Mouse (Mus musculus) MN1 (cell line): ENCODE results near the gene Tshz2.

Experiments
- DNase-seq: peaks from one replicate; pipeline ENCODE4 v3.0.0-alpha.2; 2016; ENCODE audit warnings: low spot score

Gene Tshz2

GRCm38 (mm10) chr2:170003666-170004065 is 370.9 kb downstream of the Tshz2 start:
- DNase-seq: peak; percentile 62

DNA sequence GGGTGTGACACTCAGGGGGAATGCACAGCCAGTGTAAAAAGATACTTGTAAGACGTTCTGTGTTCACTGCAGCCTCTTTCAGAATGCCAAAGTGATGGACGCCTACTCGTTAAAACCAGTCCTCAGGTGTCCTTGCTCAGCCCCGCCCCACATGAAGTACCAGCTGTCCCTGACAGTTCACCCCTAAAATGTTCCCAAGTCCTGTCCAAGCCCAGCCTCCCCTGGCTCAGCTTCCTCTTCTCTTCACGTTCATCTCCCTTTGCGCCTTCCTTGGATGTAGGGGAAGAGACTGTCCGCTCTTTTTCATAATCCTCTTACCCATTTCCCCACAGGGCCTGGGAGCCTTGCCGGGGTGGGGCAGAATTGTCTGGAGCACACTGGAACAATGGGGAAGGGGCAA is 374.0 kb downstream of the Tshz2 start:
- no peak for DNase-seq

DNA sequence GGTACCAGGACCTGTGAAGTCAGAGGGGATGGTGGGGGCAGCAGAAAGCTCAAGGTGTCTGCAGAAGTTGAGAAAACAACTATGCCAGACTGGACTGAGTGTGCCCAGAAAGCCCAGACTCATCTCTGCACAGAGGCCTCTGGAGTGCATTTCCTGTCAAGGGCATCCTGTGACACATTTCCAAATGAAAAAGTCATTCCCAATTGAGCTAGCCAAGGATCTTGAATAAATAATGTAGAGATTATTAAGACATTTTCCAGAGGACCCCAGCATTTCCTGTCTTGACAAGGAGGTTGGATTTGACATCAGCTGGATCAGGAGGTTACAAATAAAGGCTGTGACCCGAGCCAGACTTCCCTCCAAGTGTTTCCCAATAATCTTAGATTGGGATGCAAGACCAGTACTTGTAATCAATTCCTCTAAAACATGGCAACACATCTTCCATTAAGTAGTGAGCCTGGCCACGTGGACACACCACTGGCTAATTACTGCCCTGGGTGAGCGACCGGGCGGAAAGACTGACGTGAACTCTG is 374.7 kb downstream of the Tshz2 start:
- DNase-seq: no peak

DNA sequence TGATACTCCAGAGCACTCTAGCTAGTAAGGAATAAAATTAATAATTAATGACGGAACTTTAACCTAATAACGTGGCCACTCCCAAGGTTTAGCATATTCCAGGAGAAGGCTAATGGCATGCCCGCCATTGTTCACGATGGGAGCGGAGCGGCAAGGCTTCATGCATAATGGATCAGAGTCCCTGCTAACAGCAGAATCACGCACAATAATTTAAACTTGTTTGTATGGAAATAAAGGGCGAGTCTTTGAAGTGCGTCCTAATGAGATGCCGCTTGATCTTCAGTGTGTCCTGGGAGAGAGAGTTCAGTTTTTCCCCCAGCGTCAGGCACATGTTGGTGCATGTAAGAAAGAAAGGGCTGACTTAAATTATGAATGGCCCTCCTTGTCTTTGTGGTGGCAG is 376.9 kb downstream of the Tshz2 start:
- DNase-seq: no peak

GRCm38 (mm10) chr2:170011858-170012257 is 379.0 kb downstream of the Tshz2 start:
- peak; percentile 48 for DNase-seq

GRCm38 (mm10) chr2:170017302-170017701 is 384.5 kb downstream of the Tshz2 start:
- no peak for DNase-seq

DNA sequence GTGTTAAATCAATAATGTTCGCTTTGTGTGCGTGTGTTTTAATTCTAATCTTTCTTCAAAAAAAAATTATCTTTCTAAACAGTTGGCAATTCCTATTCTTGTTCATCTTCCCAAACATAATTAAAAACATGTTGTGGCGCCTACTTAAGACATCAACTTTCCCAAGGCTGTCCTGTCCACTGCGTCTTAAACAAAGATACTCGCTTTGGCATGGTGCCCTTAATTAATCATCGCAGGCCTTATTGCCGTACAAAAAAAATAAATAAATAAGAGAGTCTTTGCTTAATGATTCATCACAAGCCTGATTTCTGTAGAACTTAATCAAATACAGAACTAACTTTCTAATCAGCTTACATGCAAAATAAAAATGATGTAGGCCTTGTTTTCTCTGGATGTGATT is 385.1 kb downstream of the Tshz2 start:
- DNase-seq: peak; percentile 39

DNA sequence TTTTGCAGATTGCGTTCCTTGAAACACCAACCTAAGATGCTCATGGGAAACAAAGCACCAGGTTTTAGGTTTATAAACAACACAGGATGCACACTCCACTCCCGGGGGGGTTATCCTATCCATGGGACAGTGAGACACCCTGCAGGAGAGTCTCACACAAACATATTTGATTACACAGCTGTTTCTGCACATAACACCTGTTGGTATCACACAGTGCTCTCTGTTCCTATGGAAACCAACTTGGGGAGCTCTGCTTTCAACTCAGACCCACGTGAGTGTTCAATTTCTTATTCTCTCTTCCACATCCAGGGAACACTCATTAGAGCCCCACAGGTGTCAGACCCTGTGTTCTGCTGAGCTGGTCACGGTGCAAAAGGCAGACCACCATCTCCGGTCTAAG is 390.1 kb downstream of the Tshz2 start:
- no peak for DNase-seq

DNA sequence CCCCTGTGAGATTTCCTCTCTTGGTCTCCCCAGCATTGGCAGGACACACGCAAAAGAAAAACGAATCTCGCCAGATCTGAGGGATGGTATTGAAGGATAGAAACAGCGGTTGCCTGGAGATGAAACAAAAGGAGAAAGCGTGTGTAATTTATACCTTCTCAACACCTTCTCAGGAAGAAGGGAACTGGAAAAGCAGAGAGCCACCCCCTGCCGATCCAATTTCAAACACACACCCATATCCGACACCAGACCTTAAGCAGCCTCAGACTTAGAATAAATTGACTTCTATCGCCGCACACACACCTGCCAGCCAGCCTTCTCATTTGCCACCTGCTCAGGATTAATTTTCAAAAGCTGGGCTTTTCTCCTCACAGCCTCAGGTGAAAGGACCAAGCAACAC is 390.9 kb downstream of the Tshz2 start:
- DNase-seq: no peak

DNA sequence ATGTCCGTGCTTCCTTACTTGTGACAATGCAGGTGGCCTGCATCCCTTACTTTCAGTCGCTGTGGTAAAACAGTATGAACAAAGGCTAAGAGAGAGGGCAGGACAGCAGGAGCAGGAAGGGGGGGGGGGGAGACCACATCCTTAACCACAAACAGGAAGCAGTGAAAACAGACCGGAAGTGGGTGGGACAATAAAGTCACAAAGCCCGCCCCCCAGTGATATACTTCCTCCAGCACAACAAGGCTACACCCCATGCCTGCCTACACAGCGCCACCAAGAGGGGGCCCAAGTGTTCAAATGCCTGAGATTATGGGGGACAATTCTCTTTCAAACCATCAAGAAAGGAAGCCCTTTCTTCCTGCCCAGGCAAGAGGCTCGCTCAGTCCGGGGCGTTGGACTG is 392.1 kb downstream of the Tshz2 start:
- DNase-seq: no peak

DNA sequence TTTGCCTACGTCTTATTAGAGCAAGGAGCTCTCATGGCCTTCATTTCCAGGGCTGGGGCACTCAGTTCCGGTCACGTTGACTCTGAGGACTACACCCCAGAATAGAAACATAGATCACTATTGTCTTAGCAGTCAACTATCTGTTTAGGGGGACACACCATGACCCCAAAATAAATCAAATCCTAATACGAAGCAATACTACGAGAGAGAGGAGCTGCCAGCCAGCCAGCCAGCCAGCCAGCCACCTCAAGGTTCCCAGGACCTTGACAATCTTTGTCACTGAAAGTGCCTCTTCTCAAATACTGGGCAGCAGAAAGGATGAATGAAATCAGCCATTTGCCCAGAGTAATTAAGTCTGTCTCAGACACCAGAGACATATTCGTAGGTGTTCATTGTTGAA is 393.1 kb downstream of the Tshz2 start:
- DNase-seq: no peak

DNA sequence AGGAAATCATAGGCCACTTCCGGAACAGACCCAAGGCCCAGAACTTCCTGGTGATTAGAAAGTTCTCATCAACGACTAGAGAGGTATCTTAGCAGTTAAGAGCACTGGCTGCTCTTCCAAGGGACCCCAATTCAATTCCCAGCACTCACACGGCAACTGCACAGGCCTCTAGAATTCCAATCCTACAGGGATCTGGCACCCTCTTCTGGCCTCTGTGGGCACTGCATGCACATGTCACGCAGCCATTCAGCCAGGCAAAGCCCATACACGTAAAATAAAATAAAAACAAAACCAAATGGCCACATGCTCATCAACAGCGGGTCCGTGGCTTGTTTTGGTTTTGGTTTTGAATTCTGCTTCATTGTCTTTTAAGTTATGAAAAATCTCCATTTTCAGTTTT is 395.0 kb downstream of the Tshz2 start:
- no peak for DNase-seq

- no peak for DNase-seq
Measured at GRCm38 (mm10) chr2:170028488-170029303, 395.9 kb downstream of the Tshz2 start.

DNA sequence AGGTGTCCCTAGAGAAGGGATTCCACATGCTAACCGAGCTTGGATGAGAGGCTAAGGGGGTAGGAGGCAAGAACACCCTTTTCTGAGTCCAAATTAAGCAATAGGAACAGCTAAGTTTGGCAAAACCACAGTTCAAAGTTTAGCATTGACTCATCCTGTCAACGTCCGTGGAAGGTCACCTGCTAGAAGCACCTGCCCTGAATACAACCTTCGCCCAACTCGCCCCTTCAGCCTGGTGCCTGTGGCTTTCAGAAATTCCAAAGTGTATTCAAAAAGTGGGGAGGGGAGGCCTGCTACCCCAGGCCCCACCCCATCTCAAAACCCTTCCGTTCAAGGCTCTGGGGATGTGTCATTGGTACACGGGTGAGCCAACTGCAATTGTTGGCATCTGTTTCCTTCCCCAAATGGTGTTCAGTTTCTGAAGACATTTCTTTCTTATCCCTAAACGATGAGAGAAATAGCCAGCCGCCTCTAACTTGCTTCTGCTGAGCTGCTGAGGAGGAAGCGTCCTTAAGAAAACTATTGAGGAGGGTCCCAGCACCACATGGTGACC is 396.6 kb downstream of the Tshz2 start:
- no peak for DNase-seq

DNA sequence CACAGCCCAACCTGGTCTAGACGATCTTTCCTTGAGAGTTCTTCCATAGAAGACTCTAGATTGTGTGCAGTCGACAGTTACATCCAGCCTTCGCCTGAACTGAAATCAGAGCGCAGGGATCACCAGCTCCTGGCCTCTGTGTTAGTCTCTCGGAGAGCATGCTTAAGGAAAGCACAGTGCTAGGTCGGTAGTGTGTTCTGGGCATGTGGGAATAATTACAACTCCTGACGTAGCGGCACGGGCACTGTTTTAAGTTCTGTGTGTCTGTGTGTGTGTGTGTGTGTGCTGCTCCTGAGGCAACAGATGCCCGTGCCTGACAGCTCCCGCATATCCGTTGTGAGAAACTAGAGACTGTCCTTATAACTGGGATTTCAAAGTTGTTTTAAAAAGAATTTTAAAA is 398.4 kb downstream of the Tshz2 start:
- no peak for DNase-seq

- DNase-seq: no peak
Measured at GRCm38 (mm10) chr2:170031872-170032271, 399.1 kb downstream of the Tshz2 start.

- no peak for DNase-seq
Measured at GRCm38 (mm10) chr2:170033219-170033618, 400.4 kb downstream of the Tshz2 start.

GRCm38 (mm10) chr2:170034794-170035193 is 402.0 kb downstream of the Tshz2 start:
- DNase-seq: no peak

- DNase-seq: peak; percentile 35
Measured at GRCm38 (mm10) chr2:170036791-170037241, 404.0 kb downstream of the Tshz2 start.

GRCm38 (mm10) chr2:170037346-170037745 is 404.5 kb downstream of the Tshz2 start:
- DNase-seq: peak; percentile 48

- DNase-seq: no peak
Measured at GRCm38 (mm10) chr2:170039772-170040171, 407.0 kb downstream of the Tshz2 start.

- no peak for DNase-seq
Measured at GRCm38 (mm10) chr2:170041101-170041500, 408.3 kb downstream of the Tshz2 start.

DNA sequence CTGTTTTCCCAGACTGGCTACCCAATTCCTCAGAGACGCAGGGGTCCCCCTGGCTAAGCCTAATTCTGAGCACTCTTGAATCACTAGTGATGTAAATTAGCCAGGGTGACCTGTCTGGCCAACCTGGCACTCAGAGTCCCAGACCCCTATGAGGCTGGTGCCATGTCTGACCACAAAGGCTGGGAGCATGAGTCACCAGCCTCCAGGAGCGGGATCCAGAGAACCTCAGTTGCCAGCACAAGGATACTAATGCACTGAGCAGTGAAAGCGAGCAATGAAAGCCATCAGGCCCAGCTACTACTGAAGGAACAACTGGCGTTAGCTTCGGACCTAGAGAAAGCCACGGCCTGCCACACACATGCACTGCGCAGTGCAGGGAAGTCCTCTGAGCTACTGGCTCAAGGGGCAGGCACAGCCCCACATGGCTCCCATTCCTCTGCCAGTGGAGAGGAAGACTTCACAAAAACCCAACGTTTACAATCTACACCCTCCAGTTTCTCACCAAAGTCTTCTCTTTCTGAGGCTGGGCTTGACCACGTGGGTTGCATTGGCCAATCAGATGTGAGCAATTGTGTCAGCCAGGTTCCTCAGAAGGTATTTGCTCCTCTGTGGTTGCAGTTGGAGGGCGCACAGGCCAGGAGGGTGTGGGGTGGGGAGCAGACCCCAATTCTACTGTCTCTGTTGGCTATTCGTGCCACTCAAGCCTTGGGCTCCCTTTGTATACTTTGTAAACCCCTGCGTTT is 409.8 kb downstream of the Tshz2 start:
- peak; percentile 59 for DNase-seq
